Mouse (Mus musculus) intestine, embryonic 14.5 days (tissue): ENCODE results near the gene Jak1. TPM values are rescaled to one million over a fixed set of nuclear protein-coding genes. Genes with fewer than 3 reads are reported as not detected.

Experiments
- ATAC-seq: fragments of 200-750 bp; cut with Nextera tagmentation; replicated peaks from 2 replicates; pipeline ENCODE4 v1.8.0; 2017; ENCODE audit warnings: low read depth, moderate number of reproducible peaks, moderate TSS enrichment, moderate library complexity; ENCODE audit not compliant: low FRiP score, low TSS enrichment
- DNase-seq: peaks from one replicate; pipeline ENCODE4 v3.0.0-alpha.2; 2018; ENCODE audit warnings: low spot score
- H3K27ac ChIP-seq: fragments of 300-500 bp; sonication (generic); 2 replicates; pipeline ENCODE4 v1.5.1; 2014; ENCODE audit warnings: low read depth, mild to moderate bottlenecking, control low read depth
- H3K27me3 ChIP-seq: fragments of 300-500 bp; sonication (generic); replicated peaks from 2 replicates; pipeline ENCODE4 v1.6.1; 2014; ENCODE audit warnings: low read length, control low read depth; ENCODE audit not compliant: control insufficient read depth, insufficient read depth
- H3K36me3 ChIP-seq: fragments of 300-500 bp; sonication (generic); 2 replicates; pipeline ENCODE4 v1.6.1; 2014; ENCODE audit warnings: low read length, control low read depth; ENCODE audit not compliant: control insufficient read depth, insufficient read depth
- H3K4me1 ChIP-seq: fragments of 300-500 bp; sonication (generic); replicated peaks from 2 replicates; pipeline ENCODE4 v1.6.1; 2014; ENCODE audit warnings: low read length, control low read depth, mixed read lengths; ENCODE audit not compliant: control insufficient read depth, insufficient read depth
- H3K4me2 ChIP-seq: fragments of 300-500 bp; sonication (generic); 2 replicates; pipeline ENCODE4 v1.6.1; 2014; ENCODE audit warnings: low read length
- H3K4me3 ChIP-seq: fragments of 300-500 bp; sonication (generic); 2 replicates; pipeline ENCODE4 v1.5.1; 2014; ENCODE audit warnings: low read depth, low read length, control low read depth, mixed read lengths
- H3K9ac ChIP-seq: fragments of 300-500 bp; sonication (generic); 2 replicates; pipeline ENCODE4 v1.6.1; 2014; ENCODE audit warnings: mild to moderate bottlenecking, low read length
- H3K9me3 ChIP-seq: fragments of 300-500 bp; sonication (generic); 2 replicates; pipeline ENCODE4 v1.6.1; 2016; ENCODE audit warnings: low read length, control low read depth; ENCODE audit not compliant: control insufficient read depth
- whole genome bisulfite sequencing: fragments of 180-500 bp; shearing (Covaris S2); extraction: QIAGEN DNeasy Blood & Tissue Kit; methylation state at CpG from one replicate; pipeline ENCODE4 v1.1.7; 2014; 5-methylcytosine and 5-hydroxymethylcytosine counted together
- polyA plus RNA-seq: library from polyadenylated mRNA; unstranded; fragments of >200 nt; fragmentation: Nextera tagmentation; extraction: Ambion mirVana; gene quantifications from 2 replicates; pipeline ENCODE4 v1.2.1, GENCODE M21; 2014

Jak1 gene
- polyA plus RNA-seq, 1 experiment from 2014 or later = 83.2 TPM

DNA sequence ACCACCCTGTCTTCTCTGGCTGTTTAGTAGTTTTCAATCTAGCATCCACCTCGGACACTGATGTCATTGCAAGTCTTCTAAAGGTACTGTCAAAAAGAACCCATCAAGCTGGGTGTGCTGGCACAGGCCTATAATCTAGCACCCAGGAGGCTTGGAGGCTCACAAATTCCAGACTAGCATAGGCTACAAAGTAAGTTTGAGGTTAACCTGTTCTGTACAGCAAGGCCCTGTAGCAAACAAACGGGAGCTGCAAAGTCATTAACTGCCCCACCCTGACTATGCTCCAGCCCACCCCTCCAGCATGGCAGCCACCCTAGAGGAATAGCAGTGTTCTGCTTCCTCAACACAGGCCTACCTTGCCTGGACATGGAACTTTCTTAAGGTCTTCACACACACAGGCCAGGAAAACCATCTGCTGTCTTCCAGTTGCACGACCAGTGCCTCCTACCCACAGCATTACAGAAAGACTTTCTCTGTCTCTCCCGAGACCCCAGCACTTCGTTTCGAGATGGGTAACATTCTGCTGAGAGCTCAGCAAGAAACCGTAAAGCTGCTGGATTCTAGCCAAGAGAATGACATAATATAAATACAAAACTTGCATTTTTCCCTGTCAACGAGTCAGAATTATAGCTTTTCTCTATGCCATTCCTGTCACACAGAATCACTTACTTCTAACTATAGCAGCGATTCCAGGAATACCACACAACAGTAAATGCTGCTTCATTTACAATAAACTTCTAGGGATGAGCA is 67.5 kb downstream of the Jak1 start:
- H3K9me3 ChIP-seq = no peaks in the 10 kb centered on the region
- no peak overlapping the region for H3K9ac ChIP-seq
- H3K4me2 ChIP-seq = no peak overlapping the region
- H3K36me3 ChIP-seq = no peaks in the 10 kb centered on the region
- no peak for ATAC-seq
- 36% methylated on average over 9 of the region's 9 CpGs for WGBS
- DNase-seq = no peak
- H3K4me1 ChIP-seq = peaks cover 19% of the 10 kb centered on the region
- H3K27ac ChIP-seq = no peak overlapping the region
- H3K4me3 ChIP-seq = no peak overlapping the region
- no peaks in the 10 kb centered on the region for H3K27me3 ChIP-seq

DNA sequence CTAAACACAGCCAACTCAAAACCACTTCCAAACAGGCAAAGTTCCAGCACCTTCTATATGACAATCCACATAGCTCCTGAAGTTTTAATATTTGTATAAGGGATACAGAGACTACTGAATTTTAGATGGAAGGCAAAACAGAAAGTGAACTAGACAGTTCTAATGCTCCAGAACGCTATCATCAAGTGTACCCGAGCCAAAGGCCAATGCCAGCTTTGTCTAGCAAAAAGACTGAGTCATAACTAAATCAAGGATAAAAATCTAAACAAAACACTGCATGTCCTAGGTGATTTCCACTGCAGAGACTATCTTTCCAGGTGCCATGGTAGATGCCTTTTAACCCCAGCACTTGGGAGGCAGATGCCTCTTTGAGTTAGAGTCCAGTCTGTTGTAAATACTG is 68.7 kb downstream of the Jak1 start:
- no peak overlapping the region for H3K4me2 ChIP-seq
- ATAC-seq = no peak
- H3K36me3 ChIP-seq = 0 out of 2 replicates have a peak, but pooled peaks cover under 1% of the 10 kb centered on the region
- H3K9ac ChIP-seq = no peak overlapping the region
- WGBS = 81% methylated on average over 2 of the region's 2 CpGs
- no peaks in the 10 kb centered on the region for H3K9me3 ChIP-seq
- no peak for DNase-seq
- peaks cover 19% of the 10 kb centered on the region for H3K4me1 ChIP-seq
- no peak overlapping the region for H3K4me3 ChIP-seq
- H3K27ac ChIP-seq = no peak overlapping the region
- H3K27me3 ChIP-seq = no peaks in the 10 kb centered on the region

DNA sequence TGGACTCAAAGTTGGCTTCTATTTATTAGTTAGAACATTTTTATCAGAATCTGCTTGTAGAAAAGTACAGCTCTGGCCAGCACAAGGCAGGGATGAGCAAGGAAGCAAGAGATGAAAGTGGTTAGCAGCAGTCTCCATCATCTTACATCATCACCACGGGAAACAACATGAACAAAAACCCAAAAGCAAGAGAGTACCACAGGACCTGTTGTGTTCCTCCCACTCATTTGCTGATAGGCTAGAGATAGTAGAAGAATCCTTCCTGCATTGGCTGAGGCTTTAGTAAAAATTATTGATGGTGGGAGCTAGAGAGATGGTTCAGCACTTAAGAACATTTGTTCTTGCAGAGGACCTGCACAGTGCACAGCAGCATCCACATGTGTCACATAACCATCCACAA is 70.9 kb downstream of the Jak1 start:
- Histone ChIP-seq H3K27me3 (no peaks in the 10 kb centered on the region), H3K9me3 (no peaks in the 10 kb centered on the region), H3K4me3 (no peak overlapping the region), H3K4me2 (no peak overlapping the region), H3K36me3 (peaks cover 6% of the 10 kb centered on the region), H3K27ac (no peak overlapping the region), H3K9ac (no peak overlapping the region), H3K4me1 (peaks cover 19% of the 10 kb centered on the region)
- WGBS = 81% methylated on average over 1 of the region's 1 CpGs
- DNase-seq (no peak), ATAC-seq (no peak)

DNA sequence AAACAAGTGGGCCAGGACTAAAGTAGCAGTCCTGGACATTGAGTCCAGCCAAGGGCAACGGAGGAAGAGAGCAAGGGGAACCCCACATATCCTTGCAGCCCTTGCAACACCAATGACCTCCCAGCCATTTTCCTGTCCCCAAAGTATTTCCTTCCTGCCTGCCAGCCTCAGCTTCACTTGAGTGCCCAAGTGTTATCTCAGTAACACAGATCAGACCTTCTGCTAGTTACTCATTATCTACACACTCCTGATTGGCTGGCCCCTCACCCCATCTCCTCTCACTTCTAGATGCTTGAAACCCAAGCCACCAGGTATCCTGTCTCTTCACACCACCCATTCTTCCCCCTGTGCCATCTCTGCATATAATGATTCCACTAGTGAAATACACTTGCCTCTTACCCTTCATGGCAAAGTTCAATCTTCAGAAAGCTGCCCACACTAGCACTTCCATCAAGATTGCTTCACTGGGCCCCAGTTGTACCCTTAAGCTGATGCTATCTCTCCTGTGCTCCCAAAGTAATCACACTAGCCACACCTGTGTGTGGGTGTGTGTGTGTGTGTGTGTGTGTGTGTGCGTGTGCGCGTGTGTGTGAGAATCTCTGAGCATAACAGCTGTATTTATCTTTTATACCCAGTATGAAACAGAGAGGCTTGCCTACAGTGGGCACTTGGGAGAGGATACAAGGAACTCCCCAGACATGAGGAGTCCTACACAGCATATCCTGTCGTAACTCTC is 72.7 kb downstream of the Jak1 start:
- peaks cover 21% of the 10 kb centered on the region for H3K36me3 ChIP-seq
- DNase-seq (no peak), ATAC-seq (0 out of 2 replicates have a peak, but pooled peaks have one; percentile 40)
- WGBS = 80% methylated on average over 5 of the region's 5 CpGs
- no peak overlapping the region for H3K27ac ChIP-seq
- H3K4me3 ChIP-seq = no peak overlapping the region
- no peaks in the 10 kb centered on the region for H3K27me3 ChIP-seq
- no peaks in the 10 kb centered on the region for H3K9me3 ChIP-seq
- no peak overlapping the region for H3K9ac ChIP-seq
- H3K4me1 ChIP-seq = peaks cover 3% of the 10 kb centered on the region
- no peak overlapping the region for H3K4me2 ChIP-seq

DNA sequence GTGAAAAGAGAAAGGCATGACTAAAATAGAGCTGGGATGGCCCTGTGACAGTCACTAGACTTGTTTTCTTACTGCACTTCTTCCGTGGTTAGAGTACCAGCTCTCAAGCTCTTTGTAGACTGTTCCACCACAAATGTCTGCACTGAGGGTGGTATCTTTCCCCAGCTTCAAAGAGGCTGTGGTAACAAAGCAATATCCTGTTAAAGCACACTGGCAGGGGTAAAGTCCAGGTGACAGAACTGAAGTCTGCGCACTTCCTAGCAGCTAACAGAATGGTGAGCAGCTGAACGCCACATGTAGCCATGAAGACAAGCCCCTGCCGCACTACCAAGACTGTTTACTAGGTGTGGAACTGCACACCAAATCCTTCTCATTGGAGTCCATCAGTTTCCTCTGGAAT is 77.7 kb downstream of the Jak1 start:
- Histone ChIP-seq H3K36me3 (peaks cover 29% of the 10 kb centered on the region), H3K9me3 (no peaks in the 10 kb centered on the region), H3K4me1 (peaks cover 4% of the 10 kb centered on the region), H3K4me2 (no peak overlapping the region), H3K4me3 (no peak overlapping the region), H3K9ac (no peak overlapping the region), H3K27me3 (no peaks in the 10 kb centered on the region), H3K27ac (no peak overlapping the region)
- WGBS = 77% methylated on average over 4 of the region's 4 CpGs
- no peak for ATAC-seq
- no peak for DNase-seq

DNA sequence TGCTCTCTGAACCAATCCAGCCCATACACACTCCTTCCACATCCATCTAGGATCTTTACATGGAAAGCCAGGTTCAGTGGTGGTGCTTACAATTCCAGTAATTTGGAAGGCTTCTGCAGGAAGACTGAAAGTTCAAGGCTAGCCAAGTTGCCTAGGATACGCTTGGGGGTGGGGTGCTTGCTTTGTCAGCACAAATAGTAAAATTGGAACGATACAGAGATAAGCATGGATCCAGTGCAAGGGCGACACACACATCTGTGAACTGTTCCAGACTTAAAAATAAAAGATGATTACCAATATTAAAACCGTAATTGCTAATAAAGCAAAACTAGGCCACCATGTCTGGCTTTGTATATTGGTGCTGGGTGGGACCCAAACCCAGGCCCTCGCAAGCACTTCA is 78.5 kb downstream of the Jak1 start:
- H3K9ac ChIP-seq = no peak overlapping the region
- WGBS = 86% methylated on average over 5 of the region's 5 CpGs
- ATAC-seq (no peak), DNase-seq (no peak)
- H3K27me3 ChIP-seq = no peaks in the 10 kb centered on the region
- peaks cover 4% of the 10 kb centered on the region for H3K4me1 ChIP-seq
- no peak overlapping the region for H3K27ac ChIP-seq
- peaks cover 31% of the 10 kb centered on the region for H3K36me3 ChIP-seq
- H3K9me3 ChIP-seq = no peaks in the 10 kb centered on the region
- no peak overlapping the region for H3K4me3 ChIP-seq
- H3K4me2 ChIP-seq = no peak overlapping the region

DNA sequence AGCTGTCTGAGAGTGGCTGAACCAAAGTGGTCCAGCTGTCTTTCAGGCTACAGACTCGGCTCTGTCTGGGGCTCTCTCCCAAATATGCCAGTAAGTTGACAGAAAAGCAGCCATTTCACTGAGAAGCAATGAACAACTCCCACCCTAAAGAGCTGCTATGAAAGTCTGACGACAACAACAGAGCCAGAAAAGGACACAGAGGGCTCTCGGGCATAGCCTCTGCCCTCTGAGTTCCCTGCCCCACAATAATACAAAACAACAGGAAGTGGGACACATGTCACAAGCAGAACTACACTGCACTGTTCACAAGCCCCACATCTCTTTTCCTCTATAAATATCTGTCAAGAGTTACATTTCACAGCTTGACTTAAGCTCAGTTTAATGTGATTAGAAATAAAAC is 79.9 kb downstream of the Jak1 start:
- Histone ChIP-seq H3K9me3 (no peaks in the 10 kb centered on the region), H3K27me3 (no peaks in the 10 kb centered on the region), H3K4me1 (peaks cover 4% of the 10 kb centered on the region), H3K27ac (no peak overlapping the region), H3K36me3 (peaks cover 30% of the 10 kb centered on the region), H3K9ac (no peak overlapping the region), H3K4me2 (no peak overlapping the region), H3K4me3 (no peak overlapping the region)
- DNase-seq (no peak), ATAC-seq (no peak)
- WGBS = 58% methylated on average over 3 of the region's 3 CpGs

DNA sequence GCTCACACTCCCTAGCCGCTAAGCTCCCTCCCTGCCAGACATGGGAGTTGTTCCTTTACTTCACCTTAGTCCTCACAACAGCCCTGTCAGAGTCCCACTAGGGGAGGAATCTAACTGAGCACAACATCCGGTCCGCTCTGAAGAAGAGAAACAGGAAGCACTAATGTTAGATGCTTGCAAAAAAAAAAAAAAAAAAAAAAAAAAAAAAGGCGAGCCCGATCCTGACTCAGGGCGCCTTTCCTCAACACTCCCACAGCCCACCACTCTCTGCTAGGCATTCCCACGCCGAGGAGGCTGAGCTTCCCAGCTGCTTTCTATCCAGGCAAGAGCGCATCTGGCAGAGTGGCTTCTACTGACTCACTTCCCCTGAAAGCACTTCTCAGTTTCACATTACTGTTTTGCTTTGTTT is 82.5 kb downstream of the Jak1 start:
- ATAC-seq (0 out of 2 replicates have a peak, but pooled peaks have one; percentile 32), DNase-seq (no peak)
- 34% methylated on average over 9 of the region's 9 CpGs for WGBS
- H3K4me1 ChIP-seq = peaks cover 4% of the 10 kb centered on the region; the same call in 1 of the 2 replicates
- H3K27me3 ChIP-seq = no peaks in the 10 kb centered on the region
- peak overlapping the region; percentile 29; the same call in 1 of the 2 replicates for H3K27ac ChIP-seq
- H3K4me2 ChIP-seq = no peak overlapping the region
- H3K9ac ChIP-seq = no peak overlapping the region
- H3K4me3 ChIP-seq = no peak overlapping the region
- peaks cover 29% of the 10 kb centered on the region for H3K36me3 ChIP-seq
- no peaks in the 10 kb centered on the region for H3K9me3 ChIP-seq
